Mouse (Mus musculus): Measurements from ENCODE around the gene Tmed5.

- TF ChIP-seq CTCF (IDR thresholded peaks at IDR 0.05; ENCODE audit: control insufficient read depth, insufficient read depth, insufficient read length): no peak
- no peak for TF ChIP-seq MAX (IDR thresholded peaks at IDR 0.05)
- no peak for TF ChIP-seq CEBPB (IDR thresholded peaks at IDR 0.05; ENCODE audit: low read depth)
Measured at GRCm38 (mm10) chr5:108072301-108072700, 60.1 kb downstream of the Tmed5 start.
